Mouse (Mus musculus) adrenal gland, adult 8-10 months (tissue): Measurements from ENCODE around the gene Morn1. TPM values are rescaled to one million over a fixed set of nuclear protein-coding genes. Genes with fewer than 3 reads are reported as not detected.

Experiments used
- DNase-seq: peaks from one replicate; pipeline ENCODE4 v3.0.0; 2022
- total RNA-seq, 4 experiments: library from RNA; stranded (reverse); gene quantifications; 2 replicates each; pipeline ENCODE4 v1.2.4; 2022

Gene Morn1
- total RNA-seq, 4 experiments from 2014 or later: 7.9 to 17.0 (median 12.8) TPM

- DNase-seq: no peak
These were observed 77.3 kb downstream of the Morn1 start for GRCm38 (mm10) chr4:155163685-155164084.

GRCm38 (mm10) chr4:155164550-155164949 lies 78.2 kb downstream of the Morn1 start:
- peak; percentile 57 for DNase-seq

- DNase-seq: no peak
These were observed 79.5 kb downstream of the Morn1 start for GRCm38 (mm10) chr4:155165861-155166260.

GRCm38 (mm10) chr4:155168835-155169252 lies 82.5 kb downstream of the Morn1 start:
- no peak for DNase-seq

- no peak for DNase-seq
These were observed 84.3 kb downstream of the Morn1 start for GRCm38 (mm10) chr4:155170614-155171212.

- no peak for DNase-seq
These were observed 85.7 kb downstream of the Morn1 start for GRCm38 (mm10) chr4:155171961-155172533.

GRCm38 (mm10) chr4:155172909-155173821 lies 86.8 kb downstream of the Morn1 start:
- peak; percentile 95 for DNase-seq

- no peak for DNase-seq
These were observed 87.7 kb downstream of the Morn1 start for GRCm38 (mm10) chr4:155173822-155174785.

GRCm38 (mm10) chr4:155176210-155176609 lies 89.8 kb downstream of the Morn1 start:
- no peak for DNase-seq

GRCm38 (mm10) chr4:155178274-155178673 lies 91.9 kb downstream of the Morn1 start:
- DNase-seq: no peak

GRCm38 (mm10) chr4:155178981-155179512 lies 92.7 kb downstream of the Morn1 start:
- no peak for DNase-seq

GRCm38 (mm10) chr4:155183201-155183600 lies 96.8 kb downstream of the Morn1 start:
- DNase-seq: no peak

- no peak for DNase-seq
These were observed 98.1 kb downstream of the Morn1 start for GRCm38 (mm10) chr4:155184248-155185070.

GRCm38 (mm10) chr4:155185845-155186244 lies 99.5 kb downstream of the Morn1 start:
- no peak for DNase-seq

GRCm38 (mm10) chr4:155187192-155187674 lies 100.9 kb downstream of the Morn1 start:
- DNase-seq: no peak

GRCm38 (mm10) chr4:155188341-155188740 lies 102.0 kb downstream of the Morn1 start:
- DNase-seq: no peak

- DNase-seq: no peak
These were observed 102.4 kb downstream of the Morn1 start for GRCm38 (mm10) chr4:155188803-155189202.

GRCm38 (mm10) chr4:155189711-155190139 lies 103.3 kb downstream of the Morn1 start:
- no peak for DNase-seq

- no peak for DNase-seq
These were observed 103.9 kb downstream of the Morn1 start for GRCm38 (mm10) chr4:155190275-155190674.
